Mouse (Mus musculus): ENCODE measurements around the gene Ece1. TPM values are rescaled to one million over a fixed set of nuclear protein-coding genes. Genes with fewer than 3 reads are reported as not detected.

Ece1 gene
- total and polyA plus RNA-seq, 2 experiments from 2014 or later = 23.0 to 40.0 TPM

DNA sequence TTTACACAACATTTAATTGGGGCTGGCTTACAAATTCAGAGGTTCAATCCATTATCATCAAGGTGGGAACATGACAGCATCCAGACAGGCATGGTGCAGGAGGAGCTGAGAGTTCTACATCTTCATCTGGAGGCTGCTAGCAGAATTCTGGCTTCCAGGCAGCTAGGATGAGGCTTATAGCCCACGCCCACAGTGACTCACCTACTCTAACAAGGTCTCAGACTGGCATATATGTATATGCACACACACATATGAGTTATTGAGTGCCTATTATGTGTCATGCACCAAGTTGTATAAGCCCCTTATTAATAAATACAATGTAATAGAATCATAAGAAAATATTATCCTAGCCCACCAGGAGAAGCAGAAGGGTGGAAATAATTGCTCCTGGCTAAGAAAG lies 120.8 kb downstream of the Ece1 start:
- DNase-seq (ENCODE audit: low spot score) = no peak
- H3K36me3 ChIP-seq (ENCODE audit: insufficient read depth, low read length) = no peaks in the 10 kb centered on the region
- no peak overlapping the region for H3K4me3 ChIP-seq (ENCODE audit: low read length)
- ATAC-seq = no peak
- WGBS = 78% methylated on average over 1 of the region's 1 CpGs
- H3K4me2 ChIP-seq (ENCODE audit: low read depth, low read length) = no peak overlapping the region
- H3K27ac ChIP-seq = no peak overlapping the region
- H3K9ac ChIP-seq (replicated peaks; ENCODE audit: low read length) = no peak overlapping the region
- no peaks in the 10 kb centered on the region for H3K9me3 ChIP-seq (ENCODE audit: low read length)
- TF ChIP-seq CTCF (IDR thresholded peaks at IDR 0.05; ENCODE audit: low read depth) = no peak
- no peaks in the 10 kb centered on the region for H3K27me3 ChIP-seq (ENCODE audit: insufficient read depth, low read length)
- no peaks in the 10 kb centered on the region for H3K4me1 ChIP-seq (ENCODE audit: insufficient read depth, low read length)

DNA sequence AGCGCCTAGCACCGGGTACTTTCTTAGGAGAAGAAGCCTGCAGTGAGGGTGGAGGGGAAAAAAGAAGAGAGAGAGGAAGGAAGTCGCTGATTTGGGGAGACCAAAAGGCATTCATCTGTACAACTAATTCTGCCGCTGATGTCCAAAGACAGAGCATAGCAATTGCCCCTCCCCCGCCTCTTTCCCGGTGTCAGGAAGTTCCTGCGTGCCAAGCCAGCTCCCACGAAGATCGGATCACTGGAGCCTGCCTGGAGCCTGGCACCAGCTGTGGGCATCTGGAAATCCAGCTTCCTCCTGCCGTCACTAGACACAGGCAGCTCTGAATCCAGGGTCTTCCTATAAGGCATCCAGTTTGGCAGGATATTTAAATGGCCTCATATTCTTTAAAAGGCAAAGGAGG lies 122.2 kb downstream of the Ece1 start:
- 22% methylated on average over 10 of the region's 10 CpGs for WGBS
- TF ChIP-seq CTCF (IDR thresholded peaks at IDR 0.05; ENCODE audit: low read depth) = no peak
- Histone ChIP-seq H3K27me3 (ENCODE audit: insufficient read depth, low read length) (no peaks in the 10 kb centered on the region), H3K4me3 (ENCODE audit: low read length) (no peak overlapping the region), H3K9ac (replicated peaks; ENCODE audit: low read length) (no peak overlapping the region), H3K27ac (no peak overlapping the region), H3K4me1 (ENCODE audit: insufficient read depth, low read length) (no peaks in the 10 kb centered on the region), H3K4me2 (ENCODE audit: low read depth, low read length) (no peak overlapping the region), H3K36me3 (ENCODE audit: insufficient read depth, low read length) (no peaks in the 10 kb centered on the region), H3K9me3 (ENCODE audit: low read length) (no peaks in the 10 kb centered on the region)
- DNase-seq (ENCODE audit: low spot score) = peak; percentile 22
- 0 out of 2 replicates have a peak, but pooled peaks have one; percentile 21 for ATAC-seq

DNA sequence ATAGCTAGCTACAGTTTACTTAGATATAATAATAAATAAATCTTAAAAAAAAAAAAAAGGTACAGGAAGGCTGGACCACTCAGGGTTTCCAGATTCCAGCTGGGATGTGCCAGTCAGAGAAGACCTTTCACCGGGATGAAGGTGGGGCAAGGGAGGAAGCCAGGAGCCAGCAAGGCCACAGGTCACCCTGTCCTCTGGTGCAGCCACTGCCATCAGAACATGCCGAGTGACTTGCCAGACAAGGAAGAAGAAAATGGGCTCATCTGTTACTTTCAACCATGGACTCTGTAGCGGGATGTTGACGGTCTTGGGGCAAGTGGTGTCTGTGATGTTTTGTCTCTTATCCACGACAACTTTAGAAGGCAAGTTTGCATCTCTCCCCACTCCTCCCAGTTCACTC lies 122.7 kb downstream of the Ece1 start:
- no peak for ATAC-seq
- WGBS = 70% methylated on average over 5 of the region's 5 CpGs
- Histone ChIP-seq H3K9me3 (ENCODE audit: low read length) (no peaks in the 10 kb centered on the region), H3K27ac (no peak overlapping the region), H3K4me1 (ENCODE audit: insufficient read depth, low read length) (no peaks in the 10 kb centered on the region), H3K9ac (replicated peaks; ENCODE audit: low read length) (no peak overlapping the region), H3K4me2 (ENCODE audit: low read depth, low read length) (no peak overlapping the region), H3K27me3 (ENCODE audit: insufficient read depth, low read length) (no peaks in the 10 kb centered on the region), H3K4me3 (ENCODE audit: low read length) (no peak overlapping the region), H3K36me3 (ENCODE audit: insufficient read depth, low read length) (no peaks in the 10 kb centered on the region)
- DNase-seq (ENCODE audit: low spot score) = no peak
- no peak for TF ChIP-seq CTCF (IDR thresholded peaks at IDR 0.05; ENCODE audit: low read depth)

DNA sequence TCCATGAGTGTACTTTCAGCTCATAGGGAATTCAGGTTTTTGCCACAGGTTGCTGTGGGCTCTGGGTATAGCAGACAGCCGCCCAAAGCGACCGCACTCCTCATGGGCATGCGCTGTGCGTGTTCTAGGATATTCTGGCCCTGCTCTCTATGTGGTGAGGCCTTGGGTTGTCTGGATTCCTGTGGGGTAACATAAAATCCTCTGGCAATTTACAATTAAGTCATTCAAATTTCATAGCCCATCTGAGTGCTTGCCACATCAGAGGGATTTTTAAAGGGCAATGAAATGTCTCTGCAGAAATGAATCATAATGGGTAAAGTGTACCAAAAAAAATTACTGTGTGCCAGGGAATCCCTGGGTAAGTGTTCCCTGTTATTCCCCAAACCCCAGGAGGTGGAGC lies 127.4 kb downstream of the Ece1 start:
- no peaks in the 10 kb centered on the region for H3K27me3 ChIP-seq (ENCODE audit: insufficient read depth, low read length)
- H3K9me3 ChIP-seq (ENCODE audit: low read length) = no peaks in the 10 kb centered on the region
- H3K36me3 ChIP-seq (ENCODE audit: insufficient read depth, low read length) = no peaks in the 10 kb centered on the region
- ATAC-seq (no peak), DNase-seq (ENCODE audit: low spot score) (no peak)
- no peak overlapping the region for H3K9ac ChIP-seq (replicated peaks; ENCODE audit: low read length)
- H3K4me2 ChIP-seq (ENCODE audit: low read depth, low read length) = no peak overlapping the region
- H3K27ac ChIP-seq = no peak overlapping the region
- H3K4me1 ChIP-seq (ENCODE audit: insufficient read depth, low read length) = peaks cover 3% of the 10 kb centered on the region; the same call in 1 of the 2 replicates
- no peak for TF ChIP-seq CTCF (IDR thresholded peaks at IDR 0.05; ENCODE audit: low read depth)
- WGBS = 79% methylated on average over 5 of the region's 5 CpGs
- no peak overlapping the region for H3K4me3 ChIP-seq (ENCODE audit: low read length)

DNA sequence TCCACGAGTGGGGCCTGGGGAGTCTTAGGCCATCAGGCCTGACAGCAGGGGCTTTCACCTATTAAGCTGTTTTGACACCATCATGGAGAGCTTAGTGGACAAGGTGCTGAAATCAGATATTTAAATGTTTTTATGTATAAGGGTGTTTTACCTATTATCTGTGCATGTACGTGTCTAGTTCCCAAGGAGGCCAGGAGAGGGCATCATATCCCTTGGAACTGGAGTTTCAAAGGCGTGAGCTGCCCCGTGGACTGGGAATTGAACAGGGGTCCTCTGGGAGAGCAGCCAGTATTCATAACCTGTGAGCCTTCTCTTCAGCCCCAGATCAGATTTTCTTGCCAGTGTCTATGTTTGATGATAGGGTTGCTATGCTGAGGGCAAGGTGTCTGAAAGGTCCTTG lies 128.4 kb downstream of the Ece1 start:
- H3K4me3 ChIP-seq (ENCODE audit: low read length) = no peak overlapping the region
- no peaks in the 10 kb centered on the region for H3K36me3 ChIP-seq (ENCODE audit: insufficient read depth, low read length)
- no peak for ATAC-seq
- H3K9me3 ChIP-seq (ENCODE audit: low read length) = no peaks in the 10 kb centered on the region
- H3K4me1 ChIP-seq (ENCODE audit: insufficient read depth, low read length) = peaks cover 4% of the 10 kb centered on the region; the same call in 1 of the 2 replicates
- no peak for DNase-seq (ENCODE audit: low spot score)
- no peak overlapping the region for H3K4me2 ChIP-seq (ENCODE audit: low read depth, low read length)
- H3K9ac ChIP-seq (replicated peaks; ENCODE audit: low read length) = no peak overlapping the region
- 84% methylated on average over 4 of the region's 4 CpGs for WGBS
- H3K27me3 ChIP-seq (ENCODE audit: insufficient read depth, low read length) = no peaks in the 10 kb centered on the region
- H3K27ac ChIP-seq = no peak overlapping the region
- TF ChIP-seq CTCF (IDR thresholded peaks at IDR 0.05; ENCODE audit: low read depth) = peak; percentile 18

DNA sequence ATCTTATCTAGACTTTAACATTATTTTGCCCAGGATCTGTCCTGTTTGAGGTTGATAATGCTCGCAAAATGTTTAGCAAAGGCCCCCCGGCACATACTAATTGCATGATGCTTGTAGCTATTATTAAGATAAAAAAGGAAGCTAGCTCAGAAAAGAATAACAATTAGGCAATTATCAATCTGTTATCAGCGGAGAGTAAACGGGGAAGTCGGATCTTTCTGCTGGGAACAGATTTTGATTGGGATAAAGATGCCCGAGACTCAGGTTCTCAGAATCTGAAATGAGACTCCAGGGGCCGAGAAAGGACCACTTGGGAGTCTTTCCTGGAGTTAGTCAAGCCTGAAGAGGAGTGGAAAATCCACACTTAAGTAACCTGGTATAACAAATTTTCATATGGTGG lies 129.2 kb downstream of the Ece1 start:
- no peak overlapping the region for H3K9ac ChIP-seq (replicated peaks; ENCODE audit: low read length)
- H3K9me3 ChIP-seq (ENCODE audit: low read length) = no peaks in the 10 kb centered on the region
- peaks cover 12% of the 10 kb centered on the region for H3K4me1 ChIP-seq (ENCODE audit: insufficient read depth, low read length)
- WGBS = 71% methylated on average over 7 of the region's 7 CpGs
- H3K4me2 ChIP-seq (ENCODE audit: low read depth, low read length) = no peak overlapping the region
- ATAC-seq = no peak
- no peak for TF ChIP-seq CTCF (IDR thresholded peaks at IDR 0.05; ENCODE audit: low read depth)
- no peaks in the 10 kb centered on the region for H3K36me3 ChIP-seq (ENCODE audit: insufficient read depth, low read length)
- DNase-seq (ENCODE audit: low spot score) = no peak
- H3K27me3 ChIP-seq (ENCODE audit: insufficient read depth, low read length) = no peaks in the 10 kb centered on the region
- H3K4me3 ChIP-seq (ENCODE audit: low read length) = no peak overlapping the region
- no peak overlapping the region for H3K27ac ChIP-seq

GRCm38 (mm10) chr4:137992890-137993289 lies 130.9 kb downstream of the Ece1 start, which contains the start of gene Eif4g3:
TSS of gene Eif4g3 (plus strand) at chr4:137993022.
- TF ChIP-seq CTCF (IDR thresholded peaks at IDR 0.05; ENCODE audit: low read depth) = no peak
- H3K36me3 ChIP-seq (ENCODE audit: insufficient read depth, low read length) = no peaks in the 10 kb centered on the region

More at GRCm38 (mm10) chr4:137992890-137993289, 130.9 kb downstream of the Ece1 start, which contains the start of gene Eif4g3:
- H3K4me2 ChIP-seq (ENCODE audit: low read depth, low read length) = peak within 1 kb of the TSS; percentile 77
- 2% methylated on average over 39 of the region's 39 CpGs for WGBS
- ATAC-seq (peak; percentile 65; the same call in 1 of the 2 replicates), DNase-seq (ENCODE audit: low spot score) (no peak)
- H3K9ac ChIP-seq (replicated peaks; ENCODE audit: low read length) = peak within 1 kb of the TSS; percentile 99
- H3K27me3 ChIP-seq (ENCODE audit: insufficient read depth, low read length) = no peaks in the 10 kb centered on the region
- no peaks in the 10 kb centered on the region for H3K9me3 ChIP-seq (ENCODE audit: low read length)
- peak within 1 kb of the TSS; percentile 94 for H3K4me3 ChIP-seq (ENCODE audit: low read length)
- H3K27ac ChIP-seq = peak within 1 kb of the TSS; percentile 96
- H3K4me1 ChIP-seq (ENCODE audit: insufficient read depth, low read length) = peaks cover 19% of the 10 kb centered on the region
